Comparison of ENCODE assay signal across 8 mouse cellular contexts in the genomic region with DNA sequence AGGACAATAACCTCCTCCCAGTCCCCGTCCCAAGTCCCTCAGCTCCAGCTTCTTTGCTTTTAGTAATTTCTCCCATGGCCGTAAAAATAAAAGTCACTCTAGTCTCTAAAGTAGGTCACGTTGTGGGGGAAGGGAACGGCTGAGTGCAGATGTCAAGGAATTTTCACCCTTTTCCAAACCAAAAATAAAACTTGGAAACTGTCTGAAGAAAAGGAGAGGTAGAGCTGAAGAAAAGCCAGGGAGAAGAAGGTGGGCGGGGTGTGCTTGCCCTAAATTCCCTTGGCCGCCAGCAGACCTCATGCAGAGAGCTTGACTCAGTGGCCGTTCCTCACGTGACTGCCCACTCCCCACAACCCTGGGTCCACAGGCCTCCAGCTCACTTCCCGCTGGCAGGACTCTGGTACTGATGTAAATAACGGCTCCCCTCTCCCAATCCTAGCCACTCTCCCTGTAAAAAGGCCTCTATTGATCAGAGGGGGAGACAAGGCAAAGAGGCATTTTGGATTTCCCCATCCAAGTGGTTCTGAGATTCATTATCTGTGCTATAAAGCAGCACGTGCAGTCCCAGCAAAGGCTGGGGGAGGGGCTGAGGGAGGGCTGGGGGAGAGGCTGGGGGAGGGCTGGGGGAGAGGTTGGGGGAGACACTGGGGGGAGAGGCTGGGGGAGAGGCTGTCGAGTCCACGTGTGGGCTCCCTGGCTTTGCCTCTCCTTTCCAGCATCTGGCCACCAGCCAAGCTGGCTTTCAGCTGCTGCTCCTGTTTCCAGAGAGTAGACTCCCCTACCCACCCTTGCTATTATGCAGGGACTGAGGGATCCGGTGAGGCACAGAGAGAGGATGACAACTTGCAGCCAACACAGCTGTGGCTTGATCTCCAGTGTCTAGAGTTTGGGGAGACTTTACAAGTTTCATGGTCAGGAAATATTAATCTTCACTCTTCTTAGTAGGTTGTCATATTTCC. TPM values are rescaled to one million over a fixed set of nuclear protein-coding genes. Genes with fewer than 3 reads are reported as not detected.
A peak's percentile ranks its signal among the peaks of the same experiment; 100 is the strongest.
DNase-seq lines count a peak whose midpoint lies in the region; ATAC-seq lines count a peak whose summit lies in the region.

No protein-coding gene starts in this region.

- H3K4me3 ChIP-seq in intestine, embryonic 15.5 days (replicated peaks), result no peak overlapping the region
- H3K4me3 ChIP-seq in lung, embryonic 16.5 days (ENCODE audit: low read length), result no peak overlapping the region

- no peaks in the 10 kb centered on the region for H3K36me3 ChIP-seq in intestine, embryonic 15.5 days
- H3K36me3 ChIP-seq in lung, embryonic 16.5 days (ENCODE audit: control insufficient read depth, insufficient read depth, low read length), result no peaks in the 10 kb centered on the region

- H3K9ac ChIP-seq in intestine, embryonic 15.5 days, result no peak overlapping the region
- peak overlapping the region; percentile 33; the same call in 1 of the 2 replicates for H3K9ac ChIP-seq in lung, embryonic 16.5 days (ENCODE audit: low read length)

- peak overlapping the region; percentile 69 for H3K27ac ChIP-seq in intestine, embryonic 15.5 days
- H3K27ac ChIP-seq in lung, embryonic 16.5 days (ENCODE audit: low read length), result peak overlapping the region; percentile 96

- peak overlapping the region; percentile 3; the same call in 1 of the 2 replicates for H3K4me2 ChIP-seq in intestine, embryonic 15.5 days (replicated peaks)
- peak overlapping the region; percentile 28 for H3K4me2 ChIP-seq in lung, embryonic 16.5 days (ENCODE audit: low read depth, low read length)

- H3K4me1 ChIP-seq in intestine, embryonic 15.5 days (replicated peaks), result peaks cover 42% of the 10 kb centered on the region
- H3K4me1 ChIP-seq in lung, embryonic 16.5 days (replicated peaks; ENCODE audit: control insufficient read depth, insufficient read depth, low read length), result peaks cover 73% of the 10 kb centered on the region

- 25% methylated on average over 14 of the region's 14 CpGs for WGBS in intestine, embryonic 15.5 days
- WGBS in lung, embryonic 16.5 days, result 17% methylated on average over 13 of the region's 14 CpGs

- peak; percentile 46 to 78 for DNase-seq in cerebellum, postnatal 4 days (ENCODE audit: low spot score in 2 of 2)
- no peak for DNase-seq in cerebellum, adult 9-10 months
- peak; percentile 72 for DNase-seq in Muller cell, postnatal 12 days (ENCODE audit: inconsistent ontology term)
- peak; percentile 63 for DNase-seq in forelimb bud, embryonic 11.5 days (ENCODE audit: low read depth, low spot score)
- DNase-seq in retina, postnatal 7 days (ENCODE audit: low read depth, low spot score), result peak; percentile 51

- H3K9me3 ChIP-seq in intestine, embryonic 15.5 days, result no peaks in the 10 kb centered on the region
- H3K9me3 ChIP-seq in lung, embryonic 16.5 days (ENCODE audit: control insufficient read depth, low read length), result no peaks in the 10 kb centered on the region

- H3K27me3 ChIP-seq in intestine, embryonic 15.5 days (replicated peaks), result no peaks in the 10 kb centered on the region
- H3K27me3 ChIP-seq in lung, embryonic 16.5 days (ENCODE audit: control insufficient read depth, insufficient read depth, low read depth, low read length), result no peaks in the 10 kb centered on the region

- 0 out of 2 replicates have a peak, but pooled peaks have one; percentile 19 for ATAC-seq in intestine, embryonic 15.5 days
- ATAC-seq in lung, embryonic 16.5 days (ENCODE audit: low read depth), result peak; percentile 44
- no peak for ATAC-seq in megakaryocyte, adult 5-6 weeks (ENCODE audit: poor library complexity, severe bottlenecking)

RNA-seq across cellular contexts. Expression of gene Ier5, which starts 7.3 kb away (rescaled TPM):
- 3.8 and 4.8 TPM in 2 replicates for polyA plus RNA-seq in intestine, embryonic 15.5 days (2015; fragmentation: Nextera tagmentation; extraction: Ambion mirVana)
- 4.3 and 4.5 TPM in 2 replicates for polyA plus RNA-seq in lung, embryonic 16.5 days (2015; fragmentation: Nextera tagmentation; extraction: Ambion mirVana)
- 58.4 and 62.3 TPM in 2 replicates for total RNA-seq in megakaryocyte, adult 5-6 weeks (2015)
- total RNA-seq in megakaryocyte, adult 5-6 weeks (2017), result 35.4 and 38.3 TPM in 2 replicates

RNA-seq across cellular contexts. Expression of gene Mr1, which starts 54.5 kb away (rescaled TPM):
- polyA plus RNA-seq in intestine, embryonic 15.5 days (2015; fragmentation: Nextera tagmentation; extraction: Ambion mirVana), result 5.4 and 5.9 TPM in 2 replicates
- 13.9 and 14.0 TPM in 2 replicates for polyA plus RNA-seq in lung, embryonic 16.5 days (2015; fragmentation: Nextera tagmentation; extraction: Ambion mirVana)
- 4.5 TPM in 2 replicates for total RNA-seq in megakaryocyte, adult 5-6 weeks (2015)
- 3.0 and 4.6 TPM in 2 replicates for total RNA-seq in megakaryocyte, adult 5-6 weeks (2017)
